Mouse (Mus musculus) heart, embryonic 12.5 days (tissue): ENCODE measurements around the gene BC034090. TPM values are rescaled to one million over a fixed set of nuclear protein-coding genes. Genes with fewer than 3 reads are reported as not detected.

Experiments used
- polyA plus RNA-seq: library from polyadenylated mRNA; unstranded; fragments of >200 nt; fragmentation: Nextera tagmentation; extraction: Ambion mirVana; gene quantifications from 2 replicates; pipeline ENCODE4 v1.2.1, GENCODE M21; 2016

Gene BC034090
- polyA plus RNA-seq, 1 experiment from 2014 or later, result 9.0 TPM

Other genes starting within 250 kb of the BC034090 start
- gene Ier5, start 144.8 kb downstream of the BC034090 start, polyA plus RNA-seq, result 8.9 and 10.9 TPM in 2 replicates
- gene Mr1, start 97.6 kb downstream of the BC034090 start, polyA plus RNA-seq, result 3.9 and 4.2 TPM in 2 replicates
- 62.1 and 69.5 TPM in 2 replicates for gene Stx6, start 85.7 kb downstream of the BC034090 start, polyA plus RNA-seq
- gene Xpr1, start 173.0 kb upstream of the BC034090 start, polyA plus RNA-seq, result 13.0 and 13.2 TPM in 2 replicates